Mouse (Mus musculus): ENCODE measurements around the gene Zfp687.

Zfp687 gene

DNA sequence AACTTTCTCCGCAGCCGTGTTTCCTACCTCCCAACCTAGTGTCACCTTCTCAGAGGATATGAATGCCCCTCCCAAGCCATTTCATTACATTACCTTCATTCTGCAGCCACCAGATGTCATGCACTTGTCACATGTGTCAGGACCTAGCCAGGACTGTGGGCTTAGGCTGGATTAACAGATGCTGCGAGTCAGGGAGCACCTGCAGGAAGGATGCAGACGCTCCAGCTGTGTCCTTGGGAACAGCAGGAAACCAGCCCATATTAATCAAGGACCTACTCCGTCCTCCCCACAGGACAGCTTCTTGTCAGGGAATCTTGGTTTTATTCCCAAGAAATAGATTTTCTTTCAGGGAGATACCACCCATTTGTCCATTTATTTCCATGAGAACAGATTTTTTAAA lies 54.9 kb downstream of the Zfp687 start:
- no peak for DNase-seq (ENCODE audit: low spot score)

DNA sequence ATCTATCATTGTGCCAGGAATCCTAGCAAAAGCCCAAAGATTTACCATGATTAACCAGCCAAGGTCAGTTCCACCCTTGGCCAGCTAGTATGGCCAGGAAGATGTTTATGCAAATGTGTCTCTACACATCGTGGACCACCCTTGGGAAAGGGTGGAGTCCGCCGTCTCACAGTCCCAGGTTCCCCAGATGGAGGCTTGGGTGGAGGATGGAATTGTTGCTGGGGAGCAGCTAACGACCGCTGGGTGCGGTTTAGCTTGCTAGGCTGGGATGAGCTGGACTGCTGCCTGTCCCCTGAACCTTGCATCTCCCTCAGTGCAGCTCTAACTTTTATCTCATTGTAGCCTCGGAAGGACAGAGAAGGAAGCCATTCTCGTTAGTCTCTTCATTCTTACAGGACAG lies 55.4 kb downstream of the Zfp687 start:
- no peak for DNase-seq (ENCODE audit: low spot score)

DNA sequence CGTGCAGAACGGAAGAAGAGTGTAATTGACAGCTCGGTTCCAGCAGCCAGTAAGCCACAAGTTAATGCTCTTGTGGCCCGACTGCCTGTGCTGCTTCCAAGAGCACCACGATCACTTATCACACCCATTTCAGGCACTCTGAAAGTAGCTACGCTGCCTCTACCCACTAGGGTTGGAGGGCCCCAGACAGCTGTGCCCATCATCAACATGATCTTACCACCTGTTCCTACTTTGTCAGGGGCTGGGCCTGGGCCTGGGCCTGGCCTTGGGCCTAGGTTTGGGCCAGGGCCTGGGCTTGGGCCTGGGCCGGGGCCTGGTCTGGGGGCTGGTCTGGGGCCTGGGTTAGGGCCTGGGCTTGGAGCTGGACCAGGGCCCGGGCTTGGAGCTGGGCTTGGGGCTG lies 57.0 kb downstream of the Zfp687 start:
- no peak for DNase-seq (ENCODE audit: low spot score)

Data from spleen, adult 12 weeks (tissue).